Mouse (Mus musculus) heart, postnatal 0 days (tissue): ENCODE data around the gene Ccdc34.
A peak's percentile ranks its signal among the peaks of the same experiment; 100 is the strongest.

Source experiments
- CTCF ChIP-seq: IDR thresholded peaks from 2 replicates; pipeline ENCODE4 v1.5.1; 2016; ENCODE audit warnings: antibody characterized with exemption, control low read depth, low read depth
- EP300 ChIP-seq: IDR thresholded peaks from 2 replicates; pipeline ENCODE4 v1.6.1; 2016; ENCODE audit warnings: antibody characterized with exemption, low read depth

- TF ChIP-seq EP300: no peak
- 0 out of 2 replicates have a peak, but pooled peaks have one; percentile 3 for TF ChIP-seq CTCF
Measured at GRCm38 (mm10) chr2:109970744-109971410, 46.7 kb upstream of the Ccdc34 start.
